Mouse (Mus musculus) MEL-GATA-1-ER (cell line): ENCODE measurements around the gene Gm6882.
"Not testable (repeated sequence)": the region's sequence is repeated elsewhere in the genome, so short reads cannot be mapped to it uniquely, and the experiment has no call there.

Experiments
- DNase-seq: peaks from one replicate; pipeline ENCODE4 v3.0.0-alpha.2; 2012; ENCODE audit warnings: low read depth; ENCODE audit errors: extremely low read depth

Gene Gm6882

DNA sequence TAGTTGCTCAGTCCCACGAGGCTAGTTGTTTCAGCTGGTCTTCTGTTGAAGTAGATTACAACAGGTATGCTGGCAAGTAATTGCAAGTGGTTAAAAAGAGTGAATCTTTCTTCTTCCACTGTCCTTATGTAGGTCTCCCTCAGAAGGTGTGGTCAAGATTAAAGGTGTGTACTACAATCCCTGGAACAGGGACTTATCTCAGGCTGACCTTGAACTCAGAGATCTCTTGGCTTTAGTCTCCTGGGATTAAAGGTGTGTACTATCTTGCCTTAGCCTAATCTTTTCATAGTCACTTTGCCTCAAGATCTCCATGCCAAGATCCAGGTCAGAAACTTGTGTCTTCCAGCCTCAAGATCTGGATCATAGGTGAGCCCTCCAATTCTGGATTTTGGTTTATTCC, at the start of gene Gm6882:
Gene Gm6882, minus strand, starts transcription at position 101 of the 400 bp plus-strand sequence.
- not testable (repeated sequence) for DNase-seq
